Mouse (Mus musculus) cerebellum, adult 2 months (tissue): Measurements from ENCODE around the gene Zcchc7.

ENCODE experiments used
- CTCF ChIP-seq: fragments of 200-500 bp; IDR thresholded peaks from 2 replicates; pipeline ENCODE4 v1.5.1; 2011; ENCODE audit warnings: low read depth, mild to moderate bottlenecking, control low read depth, low read length, moderate library complexity, borderline replicate concordance; ENCODE audit not compliant: insufficient read depth
- POLR2A ChIP-seq: fragments of 200-500 bp; IDR thresholded peaks from 2 replicates; pipeline ENCODE4 v1.6.1; 2011; ENCODE audit warnings: low read length, control low read depth, borderline replicate concordance; ENCODE audit not compliant: insufficient read depth

DNA sequence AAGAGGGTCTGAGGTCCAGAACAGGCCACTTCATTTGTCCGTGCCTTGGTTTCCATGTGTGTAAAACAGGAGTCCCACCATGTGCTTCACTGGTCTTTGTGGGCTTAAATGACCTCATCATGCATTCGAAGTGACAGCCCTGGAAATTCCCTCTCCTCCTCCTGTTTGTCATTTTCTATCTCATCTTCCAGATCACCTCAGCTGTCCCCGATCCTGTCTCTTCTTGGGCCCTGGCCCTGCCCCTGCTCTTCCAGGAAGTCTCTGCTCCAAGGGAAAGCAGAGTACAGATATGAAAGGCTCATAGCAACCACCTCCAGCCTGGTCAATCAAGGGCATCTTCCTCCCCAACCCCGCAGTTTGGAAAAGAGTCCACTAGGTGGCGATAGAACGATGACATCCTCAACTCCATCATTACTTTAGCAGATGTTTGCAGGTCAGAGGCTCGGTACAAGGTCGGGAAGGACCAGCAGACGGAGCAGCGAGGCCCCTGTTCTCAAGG is 215.0 kb downstream of the Zcchc7 start:
- TF ChIP-seq CTCF (peak; percentile 70; the same call in 1 of the 2 replicates), POLR2A (no peak)
